Mouse (Mus musculus) skeletal muscle tissue, adult 2 months (tissue): ENCODE results near the gene Olfm3.

Source experiments
- DNase-seq: peaks from one replicate; pipeline ENCODE4 v3.0.0-alpha.2; 2012; ENCODE audit warnings: low read depth, low spot score

Olfm3 gene

GRCm38 (mm10) chr3:114903924-114904438 is at the start of gene Olfm3:
TSS of gene Olfm3 (plus strand) at chr3:114904078.
- no peak for DNase-seq

- DNase-seq, result no peak
These were observed 14.1 kb upstream of the Olfm3 start for GRCm38 (mm10) chr3:114889764-114890163.

GRCm38 (mm10) chr3:114904633-114905423 is 950 bp downstream of the Olfm3 start:
- no peak for DNase-seq

GRCm38 (mm10) chr3:114907537-114907936 is 3.7 kb downstream of the Olfm3 start:
- DNase-seq, result no peak

GRCm38 (mm10) chr3:114908846-114909245 is 5.0 kb downstream of the Olfm3 start:
- DNase-seq, result no peak

GRCm38 (mm10) chr3:114920102-114920501 is 16.2 kb downstream of the Olfm3 start:
- no peak for DNase-seq

- no peak for DNase-seq
These were observed 25.7 kb downstream of the Olfm3 start for GRCm38 (mm10) chr3:114929605-114930004.

GRCm38 (mm10) chr3:114930336-114930735 is 26.5 kb downstream of the Olfm3 start:
- no peak for DNase-seq

GRCm38 (mm10) chr3:114930796-114931195 is 26.9 kb downstream of the Olfm3 start:
- DNase-seq, result no peak

GRCm38 (mm10) chr3:114932881-114933280 is 29.0 kb downstream of the Olfm3 start:
- no peak for DNase-seq

GRCm38 (mm10) chr3:114954904-114955303 is 51.0 kb downstream of the Olfm3 start:
- DNase-seq, result no peak

GRCm38 (mm10) chr3:114959311-114959967 is 55.6 kb downstream of the Olfm3 start:
- no peak for DNase-seq

GRCm38 (mm10) chr3:114962316-114963083 is 58.6 kb downstream of the Olfm3 start:
- no peak for DNase-seq

- no peak for DNase-seq
These were observed 67.3 kb downstream of the Olfm3 start for GRCm38 (mm10) chr3:114971183-114971582.

GRCm38 (mm10) chr3:114972522-114972921 is 68.6 kb downstream of the Olfm3 start:
- no peak for DNase-seq

GRCm38 (mm10) chr3:114990828-114991227 is 87.0 kb downstream of the Olfm3 start:
- no peak for DNase-seq

GRCm38 (mm10) chr3:114995956-114996355 is 92.1 kb downstream of the Olfm3 start:
- peak; percentile 30 for DNase-seq

GRCm38 (mm10) chr3:115027560-115027959 is 123.7 kb downstream of the Olfm3 start:
- DNase-seq, result no peak

GRCm38 (mm10) chr3:115028046-115028445 is 124.2 kb downstream of the Olfm3 start:
- DNase-seq, result no peak

- no peak for DNase-seq
These were observed 124.7 kb downstream of the Olfm3 start for GRCm38 (mm10) chr3:115028611-115029010.

GRCm38 (mm10) chr3:115049060-115049459 is 145.2 kb downstream of the Olfm3 start:
- no peak for DNase-seq

GRCm38 (mm10) chr3:115064901-115065300 is 161.0 kb downstream of the Olfm3 start:
- DNase-seq, result no peak
